Mouse (Mus musculus) liver, embryonic 16.5 days (tissue): ENCODE results near the gene Fam92b. TPM values are rescaled to one million over a fixed set of nuclear protein-coding genes. Genes with fewer than 3 reads are reported as not detected.

ENCODE experiments used
- ATAC-seq: fragments of 200-750 bp; cut with Nextera tagmentation; 2 replicates; pipeline ENCODE4 v1.8.0; 2017; ENCODE audit warnings: low read depth, mild to moderate bottlenecking, moderate number of reproducible peaks, moderate library complexity
- H3K27ac ChIP-seq: fragments of 300-500 bp; sonication (generic); 2 replicates; pipeline ENCODE4 v1.5.1; 2014; ENCODE audit warnings: mild to moderate bottlenecking, low read length
- H3K27me3 ChIP-seq: fragments of 300-500 bp; sonication (generic); 2 replicates; pipeline ENCODE4 v1.6.1; 2014; ENCODE audit warnings: low read depth, low read length, mixed read lengths; ENCODE audit not compliant: control insufficient read depth, insufficient read depth
- H3K36me3 ChIP-seq: fragments of 300-500 bp; sonication (generic); 2 replicates; pipeline ENCODE4 v1.6.1; 2014; ENCODE audit warnings: mild to moderate bottlenecking; ENCODE audit not compliant: control insufficient read depth, insufficient read depth
- H3K4me1 ChIP-seq: fragments of 300-500 bp; sonication (generic); 2 replicates; pipeline ENCODE4 v1.6.1; 2014; ENCODE audit warnings: low read depth, low read length, mixed read lengths; ENCODE audit not compliant: control insufficient read depth
- H3K4me2 ChIP-seq: fragments of 300-500 bp; sonication (generic); 2 replicates; pipeline ENCODE4 v1.6.1; 2014; ENCODE audit warnings: low read depth, low read length, mixed read lengths
- H3K4me3 ChIP-seq: fragments of 300-500 bp; sonication (generic); 2 replicates; pipeline ENCODE4 v1.5.1; 2014; ENCODE audit warnings: low read depth, mild to moderate bottlenecking, low read length
- H3K9ac ChIP-seq: fragments of 300-500 bp; sonication (generic); 2 replicates; pipeline ENCODE4 v1.6.1; 2014; ENCODE audit warnings: low read depth, low read length
- H3K9me3 ChIP-seq: fragments of 300-500 bp; sonication (generic); replicated peaks from 2 replicates; pipeline ENCODE4 v1.6.1; 2016; ENCODE audit warnings: low read length; ENCODE audit not compliant: control insufficient read depth
- WGBS: fragments of 180-500 bp; shearing (Covaris S2); extraction: QIAGEN DNeasy Blood & Tissue Kit; methylation state at CpG from one replicate; pipeline ENCODE4 v1.1.7; 2014; ENCODE audit not compliant: insufficient replicate concordance; 5-methylcytosine and 5-hydroxymethylcytosine counted together
- polyA plus RNA-seq: library from polyadenylated mRNA; unstranded; fragments of >200 nt; fragmentation: Nextera tagmentation; extraction: Ambion mirVana; gene quantifications from 2 replicates; pipeline ENCODE4 v1.2.1, GENCODE M21; 2015

Gene Fam92b
- not detected in 2 replicates for polyA plus RNA-seq

- no peak within 1 kb of the TSS for H3K9ac ChIP-seq
Observed at GRCm38 (mm10) chr8:120177318-120178123, at the start of gene Fam92b. Gene Fam92b, minus strand, starts transcription at chr8:120177466.

GRCm38 (mm10) chr8:120225421-120226151 is 48.3 kb upstream of the Fam92b start:
- Histone ChIP-seq H3K27ac (no peak overlapping the region), H3K9ac (no peak overlapping the region), H3K27me3 (peaks cover 46% of the 10 kb centered on the region), H3K4me3 (no peak overlapping the region), H3K9me3 (no peaks in the 10 kb centered on the region), H3K36me3 (no peaks in the 10 kb centered on the region), H3K4me1 (peaks cover 3% of the 10 kb centered on the region), H3K4me2 (no peak overlapping the region)
- no peak for ATAC-seq
- WGBS: 27% methylated on average over 10 of the region's 10 CpGs

More at GRCm38 (mm10) chr8:120177318-120178123, at the start of gene Fam92b:
- Histone ChIP-seq H3K36me3 (no peaks in the 10 kb centered on the region), H3K4me1 (no peaks in the 10 kb centered on the region; the same call in 1 of the 2 replicates), H3K27ac (no peak within 1 kb of the TSS), H3K27me3 (peaks cover 27% of the 10 kb centered on the region), H3K9me3 (no peaks in the 10 kb centered on the region), H3K4me3 (no peak within 1 kb of the TSS), H3K4me2 (no peak within 1 kb of the TSS)
- WGBS: 3% methylated on average over 25 of the region's 26 CpGs
- peak; percentile 38; the same call in 1 of the 2 replicates for ATAC-seq

GRCm38 (mm10) chr8:120224521-120225420 is 47.5 kb upstream of the Fam92b start:
- WGBS: 41% methylated on average over 11 of the region's 11 CpGs
- Histone ChIP-seq H3K36me3 (no peaks in the 10 kb centered on the region), H3K4me3 (no peak overlapping the region), H3K27me3 (peaks cover 38% of the 10 kb centered on the region), H3K4me1 (peaks cover 3% of the 10 kb centered on the region), H3K9ac (no peak overlapping the region), H3K9me3 (no peaks in the 10 kb centered on the region), H3K27ac (no peak overlapping the region), H3K4me2 (no peak overlapping the region)
- ATAC-seq: no peak

- Histone ChIP-seq H3K9ac (no peak overlapping the region), H3K4me3 (no peak overlapping the region), H3K9me3 (no peaks in the 10 kb centered on the region), H3K4me2 (no peak overlapping the region), H3K27me3 (peaks cover 15% of the 10 kb centered on the region), H3K27ac (no peak overlapping the region), H3K4me1 (no peaks in the 10 kb centered on the region), H3K36me3 (no peaks in the 10 kb centered on the region)
- no peak for ATAC-seq
- 40% methylated on average over 11 of the region's 11 CpGs for WGBS
Observed at GRCm38 (mm10) chr8:120222548-120222947, 45.3 kb upstream of the Fam92b start.

- H3K27ac ChIP-seq: no peak overlapping the region
- WGBS: 29% methylated on average over 13 of the region's 13 CpGs
- H3K27me3 ChIP-seq: no peaks in the 10 kb centered on the region; the same call in 1 of the 2 replicates
- no peak overlapping the region for H3K9ac ChIP-seq
- H3K36me3 ChIP-seq: no peaks in the 10 kb centered on the region
- H3K4me2 ChIP-seq: no peak overlapping the region
- H3K9me3 ChIP-seq: no peaks in the 10 kb centered on the region
- no peak overlapping the region for H3K4me3 ChIP-seq
- no peak for ATAC-seq
- H3K4me1 ChIP-seq: no peaks in the 10 kb centered on the region
Observed at GRCm38 (mm10) chr8:120216855-120217830, 39.9 kb upstream of the Fam92b start.

- H3K9ac ChIP-seq: no peak overlapping the region
- H3K27ac ChIP-seq: no peak overlapping the region
- H3K4me2 ChIP-seq: no peak overlapping the region
- no peaks in the 10 kb centered on the region for H3K36me3 ChIP-seq
- ATAC-seq: no peak
- WGBS: 42% methylated on average over 7 of the region's 7 CpGs
- no peaks in the 10 kb centered on the region for H3K9me3 ChIP-seq
- H3K27me3 ChIP-seq: no peaks in the 10 kb centered on the region
- H3K4me3 ChIP-seq: no peak overlapping the region
- no peaks in the 10 kb centered on the region for H3K4me1 ChIP-seq
Observed at GRCm38 (mm10) chr8:120215416-120216141, 38.3 kb upstream of the Fam92b start.

GRCm38 (mm10) chr8:120213939-120214338 is 36.7 kb upstream of the Fam92b start:
- no peak overlapping the region for H3K27ac ChIP-seq
- no peak overlapping the region for H3K4me2 ChIP-seq
- no peaks in the 10 kb centered on the region for H3K27me3 ChIP-seq
- peak; percentile 21; the same call in 1 of the 2 replicates for ATAC-seq
- no peaks in the 10 kb centered on the region for H3K36me3 ChIP-seq
- H3K9me3 ChIP-seq: no peaks in the 10 kb centered on the region
- 59% methylated on average over 5 of the region's 5 CpGs for WGBS
- no peaks in the 10 kb centered on the region for H3K4me1 ChIP-seq
- H3K4me3 ChIP-seq: no peak overlapping the region
- H3K9ac ChIP-seq: no peak overlapping the region
